Mouse (Mus musculus) midbrain, embryonic 14.5 days (tissue): ENCODE measurements around the gene Hoxc6. TPM values are rescaled to one million over a fixed set of nuclear protein-coding genes. Genes with fewer than 3 reads are reported as not detected.

Source experiments
- ATAC-seq: fragments of 200-750 bp; cut with Nextera tagmentation; 2 replicates; pipeline ENCODE4 v1.8.0; 2017; ENCODE audit warnings: moderate number of reproducible peaks, moderate library complexity; ENCODE audit not compliant: low FRiP score, low TSS enrichment
- DNase-seq: peaks from one replicate; pipeline ENCODE4 v3.0.0-alpha.2; 2015
- H3K27ac ChIP-seq: fragments of 300-500 bp; sonication (generic); replicated peaks from 2 replicates; pipeline ENCODE4 v1.5.1; 2014; ENCODE audit warnings: mild to moderate bottlenecking, low read depth, low read length, moderate library complexity
- H3K27me3 ChIP-seq: fragments of 300-500 bp; sonication (generic); 2 replicates; pipeline ENCODE4 v1.6.1; 2014; ENCODE audit warnings: low read length, control low read depth, mixed read lengths; ENCODE audit not compliant: control insufficient read depth, insufficient read depth
- H3K36me3 ChIP-seq: fragments of 300-500 bp; sonication (generic); 2 replicates; pipeline ENCODE4 v1.6.1; 2014; ENCODE audit warnings: low read length, control low read depth; ENCODE audit not compliant: control insufficient read depth, insufficient read depth
- H3K4me1 ChIP-seq: fragments of 300-500 bp; sonication (generic); 2 replicates; pipeline ENCODE4 v1.6.1; 2014; ENCODE audit warnings: mild to moderate bottlenecking, antibody characterized with exemption, low read length, control low read depth; ENCODE audit not compliant: control insufficient read depth, insufficient read depth
- H3K4me2 ChIP-seq: fragments of 300-500 bp; sonication (generic); 2 replicates; pipeline ENCODE4 v1.6.1; 2014; ENCODE audit warnings: mild to moderate bottlenecking, low read length, moderate library complexity
- H3K4me3 ChIP-seq: fragments of 300-500 bp; sonication (generic); replicated peaks from 2 replicates; pipeline ENCODE4 v1.5.1; 2014; ENCODE audit warnings: low read depth, low read length
- H3K9ac ChIP-seq: fragments of 300-500 bp; sonication (generic); replicated peaks from 2 replicates; pipeline ENCODE4 v1.6.1; 2014; ENCODE audit warnings: mild to moderate bottlenecking, low read length, moderate library complexity
- H3K9me3 ChIP-seq: fragments of 300-500 bp; sonication (generic); 2 replicates; pipeline ENCODE4 v1.6.1; 2016; ENCODE audit warnings: low read length, control low read depth, mixed read lengths; ENCODE audit not compliant: control insufficient read depth
- WGBS: fragments of 180-500 bp; shearing (Covaris S2); extraction: QIAGEN DNeasy Blood & Tissue Kit; methylation state at CpG from one replicate; pipeline ENCODE4 v1.1.7; 2014; 5-methylcytosine and 5-hydroxymethylcytosine counted together
- polyA plus RNA-seq: library from polyadenylated mRNA; unstranded; fragments of >200 nt; fragmentation: Nextera tagmentation; extraction: Ambion mirVana; gene quantifications from 2 replicates; pipeline ENCODE4 v1.2.1, GENCODE M21; 2014

Hoxc6 gene
- polyA plus RNA-seq, 1 experiment from 2014 or later: not detected

DNA sequence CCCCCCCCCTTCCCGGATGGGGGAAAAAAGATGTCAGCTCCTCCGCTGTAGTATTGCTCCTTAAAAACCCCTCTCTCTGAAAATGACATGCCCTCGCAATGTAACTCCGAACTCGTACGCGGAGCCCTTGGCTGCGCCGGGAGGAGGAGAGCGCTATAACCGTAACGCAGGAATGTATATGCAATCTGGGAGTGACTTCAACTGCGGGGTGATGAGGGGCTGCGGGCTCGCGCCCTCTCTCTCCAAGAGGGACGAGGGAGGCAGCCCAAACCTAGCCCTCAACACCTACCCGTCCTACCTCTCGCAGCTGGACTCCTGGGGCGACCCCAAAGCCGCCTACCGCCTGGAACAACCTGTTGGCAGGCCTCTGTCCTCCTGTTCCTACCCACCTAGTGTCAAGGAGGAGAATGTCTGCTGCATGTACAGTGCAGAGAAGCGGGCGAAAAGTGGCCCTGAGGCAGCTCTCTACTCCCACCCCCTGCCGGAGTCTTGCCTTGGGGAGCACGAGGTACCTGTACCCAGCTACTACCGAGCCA lies 31.2 kb upstream of the Hoxc6 start, which contains the start of gene Hoxc10:
Hoxc10 (plus strand) TSS at position 21 of the 536 bp plus-strand sequence.
- Histone ChIP-seq H3K9me3 (no peaks in the 10 kb centered on the region), H3K4me2 (no peak within 1 kb of the TSS), H3K27me3 (peaks cover 97% of the 10 kb centered on the region), H3K4me3 (no peak within 1 kb of the TSS), H3K9ac (no peak within 1 kb of the TSS), H3K36me3 (no peaks in the 10 kb centered on the region), H3K27ac (no peak within 1 kb of the TSS), H3K4me1 (no peaks in the 10 kb centered on the region)
- DNase-seq (no peak), ATAC-seq (no peak)
- WGBS: 5% methylated on average over 27 of the region's 27 CpGs

GRCm38 (mm10) chr15:102967312-102967510 lies 30.8 kb upstream of the Hoxc6 start, which contains the start of gene Hoxc5:
Gene Hoxc5 (plus strand): TSS chr15:102967443.
- no peaks in the 10 kb centered on the region for H3K4me1 ChIP-seq
- H3K36me3 ChIP-seq: no peaks in the 10 kb centered on the region
- no peak within 1 kb of the TSS for H3K4me2 ChIP-seq
- no peak for DNase-seq
- H3K27ac ChIP-seq: no peak within 1 kb of the TSS
- WGBS: 5% methylated on average over 12 of the region's 12 CpGs
- no peak within 1 kb of the TSS for H3K4me3 ChIP-seq
- peaks cover 99% of the 10 kb centered on the region for H3K27me3 ChIP-seq
- no peak within 1 kb of the TSS for H3K9ac ChIP-seq
- no peak for ATAC-seq
- no peaks in the 10 kb centered on the region for H3K9me3 ChIP-seq

GRCm38 (mm10) chr15:102967511-102968397 lies 30.3 kb upstream of the Hoxc6 start:
- H3K27ac ChIP-seq: no peak overlapping the region
- no peak for DNase-seq
- 2% methylated on average over 34 of the region's 34 CpGs for WGBS
- peaks cover 99% of the 10 kb centered on the region for H3K27me3 ChIP-seq
- no peak overlapping the region for H3K4me3 ChIP-seq
- ATAC-seq: no peak
- H3K36me3 ChIP-seq: no peaks in the 10 kb centered on the region
- no peak overlapping the region for H3K9ac ChIP-seq
- no peaks in the 10 kb centered on the region for H3K4me1 ChIP-seq
- H3K9me3 ChIP-seq: no peaks in the 10 kb centered on the region
- no peak overlapping the region for H3K4me2 ChIP-seq

DNA sequence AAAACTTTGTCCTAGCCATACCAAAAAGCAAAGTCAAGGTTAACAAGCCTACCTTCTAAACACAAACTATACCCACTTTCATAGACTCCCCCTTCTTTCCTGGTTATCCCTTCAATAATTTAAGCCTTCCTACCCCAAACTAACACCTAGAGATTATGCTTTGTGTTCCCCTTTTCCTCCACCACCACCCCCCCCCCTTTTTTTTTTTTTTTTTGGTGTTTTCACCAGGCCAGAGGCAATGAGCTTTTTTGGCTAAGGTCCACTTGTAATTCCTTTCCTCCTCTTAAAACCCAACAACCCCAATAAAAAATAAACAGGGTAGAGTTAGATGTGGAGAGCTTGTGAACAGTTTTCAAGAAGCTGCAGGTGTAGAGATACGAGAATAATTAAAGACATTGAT lies 28.8 kb upstream of the Hoxc6 start:
- H3K4me2 ChIP-seq: no peak overlapping the region
- ATAC-seq: no peak
- no peak for DNase-seq
- H3K9ac ChIP-seq: no peak overlapping the region
- H3K4me3 ChIP-seq: no peak overlapping the region
- peaks cover 99% of the 10 kb centered on the region for H3K27me3 ChIP-seq
- H3K9me3 ChIP-seq: no peaks in the 10 kb centered on the region
- no peaks in the 10 kb centered on the region for H3K4me1 ChIP-seq
- H3K36me3 ChIP-seq: no peaks in the 10 kb centered on the region
- H3K27ac ChIP-seq: no peak overlapping the region
- WGBS: 38% methylated on average over 1 of the region's 1 CpGs

DNA sequence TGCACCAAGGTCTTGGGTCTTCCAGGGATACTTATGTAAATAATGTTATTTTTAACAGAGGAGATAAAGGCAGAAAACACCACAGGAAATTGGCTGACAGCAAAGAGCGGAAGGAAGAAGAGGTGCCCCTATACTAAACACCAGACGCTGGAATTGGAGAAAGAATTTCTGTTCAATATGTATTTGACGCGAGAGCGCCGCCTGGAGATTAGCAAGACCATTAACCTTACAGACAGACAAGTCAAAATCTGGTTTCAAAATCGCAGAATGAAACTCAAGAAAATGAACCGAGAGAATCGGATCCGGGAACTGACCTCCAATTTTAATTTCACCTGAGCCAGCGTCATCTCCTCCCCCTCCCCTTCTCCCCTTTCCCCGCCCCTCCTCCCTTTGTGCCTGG lies 27.3 kb upstream of the Hoxc6 start:
- Histone ChIP-seq H3K27me3 (peaks cover 99% of the 10 kb centered on the region), H3K9ac (no peak overlapping the region), H3K36me3 (no peaks in the 10 kb centered on the region), H3K4me3 (no peak overlapping the region), H3K4me2 (no peak overlapping the region), H3K4me1 (no peaks in the 10 kb centered on the region), H3K27ac (no peak overlapping the region), H3K9me3 (no peaks in the 10 kb centered on the region)
- ATAC-seq: no peak
- 1% methylated on average over 12 of the region's 12 CpGs for WGBS
- peak; percentile 71 for DNase-seq

DNA sequence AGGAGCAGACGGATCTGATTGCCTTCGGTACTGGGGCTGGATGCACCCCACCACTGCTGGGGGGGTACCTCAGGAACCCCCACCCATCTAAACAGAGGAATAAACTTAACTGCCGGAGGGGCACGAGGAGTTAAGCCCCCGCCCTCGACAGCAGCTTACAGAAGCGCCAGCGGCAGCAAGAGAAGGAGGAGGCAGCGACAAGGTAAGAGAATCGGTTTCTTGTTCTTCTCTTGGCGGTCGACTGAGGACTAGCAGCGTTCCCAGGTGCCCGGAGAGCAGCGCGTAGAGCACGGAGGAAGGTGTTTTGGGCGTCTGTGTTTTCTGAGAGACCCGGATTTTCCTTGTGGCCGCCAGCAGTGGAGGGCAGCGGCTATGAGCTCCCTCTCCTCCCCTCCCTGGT lies 25.8 kb upstream of the Hoxc6 start:
- Histone ChIP-seq H3K4me3 (no peak overlapping the region), H3K4me2 (no peak overlapping the region), H3K36me3 (no peaks in the 10 kb centered on the region), H3K27ac (no peak overlapping the region), H3K27me3 (peaks cover 98% of the 10 kb centered on the region), H3K9me3 (no peaks in the 10 kb centered on the region), H3K9ac (no peak overlapping the region), H3K4me1 (no peaks in the 10 kb centered on the region)
- DNase-seq (no peak), ATAC-seq (no peak)
- under 1% methylated on average over 21 of the region's 21 CpGs for WGBS

DNA sequence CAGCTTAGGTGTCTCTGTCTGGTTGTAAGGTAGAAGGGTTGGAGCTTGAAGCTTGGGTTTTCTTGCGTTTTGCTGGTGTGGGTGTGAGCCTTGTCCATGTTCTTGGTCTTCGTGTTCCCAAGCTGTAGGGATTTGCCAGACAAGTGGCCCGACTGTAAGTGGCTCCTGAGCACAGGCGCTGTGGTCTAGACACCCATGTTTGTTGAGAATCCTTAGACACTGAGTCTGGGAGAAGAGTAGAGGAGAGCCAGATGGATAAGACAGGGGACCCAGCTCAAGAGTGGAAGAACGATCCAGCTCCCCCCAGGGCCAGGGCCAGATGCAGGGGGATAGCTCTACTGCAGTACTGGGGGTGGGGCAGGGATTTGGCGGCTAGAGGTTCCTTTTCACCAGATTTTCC lies 25.3 kb upstream of the Hoxc6 start:
- no peak for DNase-seq
- Histone ChIP-seq H3K27me3 (peaks cover 98% of the 10 kb centered on the region), H3K36me3 (no peaks in the 10 kb centered on the region), H3K9me3 (no peaks in the 10 kb centered on the region), H3K27ac (no peak overlapping the region), H3K9ac (no peak overlapping the region), H3K4me1 (no peaks in the 10 kb centered on the region), H3K4me2 (no peak overlapping the region), H3K4me3 (no peak overlapping the region)
- WGBS: 2% methylated on average over 6 of the region's 6 CpGs
- no peak for ATAC-seq

- H3K9me3 ChIP-seq: no peaks in the 10 kb centered on the region
- no peak for DNase-seq
- H3K9ac ChIP-seq: no peak overlapping the region
- no peak for ATAC-seq
- no peaks in the 10 kb centered on the region for H3K4me1 ChIP-seq
- peaks cover 99% of the 10 kb centered on the region for H3K27me3 ChIP-seq
- no peak overlapping the region for H3K4me3 ChIP-seq
- H3K36me3 ChIP-seq: no peaks in the 10 kb centered on the region
- H3K4me2 ChIP-seq: no peak overlapping the region
- no peak overlapping the region for H3K27ac ChIP-seq
- WGBS: 3% methylated on average over 7 of the region's 7 CpGs
Observed at GRCm38 (mm10) chr15:102975034-102975433, 23.0 kb upstream of the Hoxc6 start.

GRCm38 (mm10) chr15:102975688-102976111 lies 22.4 kb upstream of the Hoxc6 start:
- no peak for DNase-seq

More at GRCm38 (mm10) chr15:102975688-102976111, 22.4 kb upstream of the Hoxc6 start:
- Histone ChIP-seq H3K4me2 (no peak overlapping the region), H3K4me1 (no peaks in the 10 kb centered on the region), H3K9me3 (no peaks in the 10 kb centered on the region), H3K9ac (no peak overlapping the region), H3K27me3 (peaks cover 99% of the 10 kb centered on the region), H3K27ac (no peak overlapping the region), H3K4me3 (no peak overlapping the region), H3K36me3 (no peaks in the 10 kb centered on the region)
- under 1% methylated on average over 21 of the region's 21 CpGs for WGBS
- no peak for ATAC-seq
